Mouse (Mus musculus) limb, embryonic 11.5 days (tissue): Measurements from ENCODE around the gene Fbxl8. TPM values are rescaled to one million over a fixed set of nuclear protein-coding genes. Genes with fewer than 3 reads are reported as not detected.

ENCODE experiments used
- ATAC-seq: fragments of 200-750 bp; cut with Nextera tagmentation; 2 replicates; pipeline ENCODE4 v1.8.0; 2017; ENCODE audit warnings: low read depth; ENCODE audit not compliant: insufficient number of reproducible peaks, low FRiP score, low TSS enrichment
- DNase-seq: peaks from one replicate; pipeline ENCODE4 v3.0.0-alpha.2; 2015; ENCODE audit warnings: low spot score
- H3K27ac ChIP-seq: fragments of 300-500 bp; sonication (generic); replicated peaks from 2 replicates; pipeline ENCODE4 v1.5.1; 2014; ENCODE audit warnings: low read depth, mild to moderate bottlenecking, low read length
- H3K27me3 ChIP-seq: fragments of 300-500 bp; sonication (generic); 2 replicates; pipeline ENCODE4 v1.6.1; 2014; ENCODE audit warnings: mild to moderate bottlenecking, low read length, mixed read lengths; ENCODE audit not compliant: control insufficient read depth, insufficient read depth
- H3K36me3 ChIP-seq: fragments of 300-500 bp; sonication (generic); 2 replicates; pipeline ENCODE4 v1.6.1; 2014; ENCODE audit warnings: mild to moderate bottlenecking, low read length, moderate library complexity, mixed read lengths; ENCODE audit not compliant: control insufficient read depth, insufficient read depth
- H3K4me1 ChIP-seq: fragments of 300-500 bp; sonication (generic); 2 replicates; pipeline ENCODE4 v1.6.1; 2014; ENCODE audit warnings: low read length, mixed read lengths; ENCODE audit not compliant: control insufficient read depth, insufficient read depth
- H3K4me2 ChIP-seq: fragments of 300-500 bp; sonication (generic); 2 replicates; pipeline ENCODE4 v1.6.1; 2014; ENCODE audit warnings: low read depth, mild to moderate bottlenecking, moderate library complexity; ENCODE audit not compliant: severe bottlenecking
- H3K4me3 ChIP-seq: fragments of 300-500 bp; sonication (generic); 2 replicates; pipeline ENCODE4 v1.5.1; 2014; ENCODE audit warnings: low read depth, low read length
- H3K9ac ChIP-seq: fragments of 300-500 bp; sonication (generic); 2 replicates; pipeline ENCODE4 v1.6.1; 2014; ENCODE audit warnings: mild to moderate bottlenecking, low read length
- H3K9me3 ChIP-seq: fragments of 300-500 bp; sonication (generic); 2 replicates; pipeline ENCODE4 v1.6.1; 2016; ENCODE audit warnings: low read length; ENCODE audit not compliant: control insufficient read depth
- WGBS: fragments of 180-500 bp; shearing (Covaris S2); extraction: QIAGEN DNeasy Blood & Tissue Kit; methylation state at CpG from one replicate; pipeline ENCODE4 v1.1.7; 2014; 5-methylcytosine and 5-hydroxymethylcytosine counted together
- polyA plus RNA-seq: library from polyadenylated mRNA; unstranded; fragments of >200 nt; fragmentation: Nextera tagmentation; extraction: Ambion mirVana; gene quantifications from 2 replicates; pipeline ENCODE4 v1.2.1, GENCODE M21; 2014

Fbxl8 gene
- polyA plus RNA-seq, 1 experiment from 2014 or later = 1.3 TPM

DNA sequence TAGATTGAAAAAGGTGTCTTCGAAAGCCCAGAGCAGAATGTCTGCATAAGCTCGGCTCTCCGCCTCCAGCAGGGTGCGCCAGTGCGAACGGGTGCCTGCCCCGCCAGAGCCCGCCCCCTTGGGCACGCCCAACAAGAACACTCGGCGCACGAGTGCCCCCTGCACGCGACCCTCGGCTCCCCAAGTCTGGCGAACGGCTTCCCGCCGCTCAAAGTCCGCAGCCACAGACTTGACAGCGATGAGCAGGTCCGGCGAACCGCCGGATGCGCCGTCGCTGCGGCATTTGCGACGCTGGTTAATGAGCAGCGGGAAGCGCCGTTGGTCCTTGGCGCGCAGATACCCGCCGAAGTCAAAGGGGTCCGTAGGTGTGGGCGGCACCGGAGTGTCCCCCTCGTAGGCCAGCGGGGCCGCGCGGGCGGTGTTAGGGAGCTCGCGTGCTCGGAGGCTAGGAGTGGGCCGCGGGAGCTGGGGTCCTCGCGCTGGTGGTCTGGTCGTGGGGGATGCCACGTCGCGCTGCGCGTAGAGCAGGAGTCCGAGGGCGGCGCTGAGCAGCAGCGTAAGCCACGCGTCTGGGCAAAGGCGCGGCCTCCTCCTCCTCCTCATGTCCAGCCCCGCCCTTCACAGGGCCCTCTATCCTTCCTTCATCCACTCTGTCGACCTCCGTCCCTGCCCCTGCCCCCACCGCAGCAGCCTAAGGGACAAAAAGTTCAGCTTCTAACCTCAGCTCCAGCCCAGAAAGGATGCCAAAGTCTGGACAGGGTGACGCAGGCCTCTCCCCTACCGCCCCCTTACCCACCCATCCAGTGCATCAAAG is 10.1 kb upstream of the Fbxl8 start:
- Histone ChIP-seq H3K4me1 (peaks cover 8% of the 10 kb centered on the region), H3K4me3 (peak overlapping the region; percentile 61), H3K27me3 (peaks cover 27% of the 10 kb centered on the region), H3K27ac (no peak overlapping the region), H3K36me3 (peaks cover 11% of the 10 kb centered on the region), H3K9ac (peak overlapping the region; percentile 68), H3K4me2 (peak overlapping the region; percentile 98), H3K9me3 (no peaks in the 10 kb centered on the region)
- peak; percentile 95 for DNase-seq
- ATAC-seq = peak; percentile 79
- under 1% methylated on average over 67 of the region's 74 CpGs for WGBS

DNA sequence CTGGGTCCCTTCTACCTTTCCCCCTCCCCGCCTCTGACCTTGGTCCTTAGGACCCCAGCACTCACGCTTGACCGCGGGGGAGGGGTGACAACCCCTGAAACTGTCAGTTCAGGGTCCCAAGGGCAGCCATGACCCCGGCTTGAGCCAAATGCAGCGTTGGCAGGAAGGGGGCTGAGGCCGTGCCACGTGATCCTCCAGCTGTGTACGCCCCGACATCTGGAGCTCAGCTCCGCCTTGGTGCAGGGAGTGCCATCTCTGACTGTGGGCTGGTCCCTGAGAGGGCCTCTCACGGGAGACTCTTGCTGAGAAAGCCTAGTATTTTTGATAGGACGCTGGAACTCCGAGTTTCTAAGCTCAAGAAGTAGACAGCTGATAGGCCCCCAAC is 9.5 kb upstream of the Fbxl8 start, which contains the start of gene B3gnt9:
TSS of gene B3gnt9 (minus strand) at position 188 of the 385 bp plus-strand sequence.
- H3K27ac ChIP-seq = no peak within 1 kb of the TSS
- peak; percentile 72 for DNase-seq
- no peaks in the 10 kb centered on the region for H3K9me3 ChIP-seq
- peak within 1 kb of the TSS; percentile 98 for H3K4me2 ChIP-seq
- peaks cover 11% of the 10 kb centered on the region for H3K36me3 ChIP-seq
- peaks cover 11% of the 10 kb centered on the region for H3K4me1 ChIP-seq
- ATAC-seq = peak; percentile 52
- peak within 1 kb of the TSS; percentile 61 for H3K4me3 ChIP-seq
- WGBS = 2% methylated on average over 14 of the region's 14 CpGs
- H3K9ac ChIP-seq = peak within 1 kb of the TSS; percentile 68
- peaks cover 33% of the 10 kb centered on the region for H3K27me3 ChIP-seq

DNA sequence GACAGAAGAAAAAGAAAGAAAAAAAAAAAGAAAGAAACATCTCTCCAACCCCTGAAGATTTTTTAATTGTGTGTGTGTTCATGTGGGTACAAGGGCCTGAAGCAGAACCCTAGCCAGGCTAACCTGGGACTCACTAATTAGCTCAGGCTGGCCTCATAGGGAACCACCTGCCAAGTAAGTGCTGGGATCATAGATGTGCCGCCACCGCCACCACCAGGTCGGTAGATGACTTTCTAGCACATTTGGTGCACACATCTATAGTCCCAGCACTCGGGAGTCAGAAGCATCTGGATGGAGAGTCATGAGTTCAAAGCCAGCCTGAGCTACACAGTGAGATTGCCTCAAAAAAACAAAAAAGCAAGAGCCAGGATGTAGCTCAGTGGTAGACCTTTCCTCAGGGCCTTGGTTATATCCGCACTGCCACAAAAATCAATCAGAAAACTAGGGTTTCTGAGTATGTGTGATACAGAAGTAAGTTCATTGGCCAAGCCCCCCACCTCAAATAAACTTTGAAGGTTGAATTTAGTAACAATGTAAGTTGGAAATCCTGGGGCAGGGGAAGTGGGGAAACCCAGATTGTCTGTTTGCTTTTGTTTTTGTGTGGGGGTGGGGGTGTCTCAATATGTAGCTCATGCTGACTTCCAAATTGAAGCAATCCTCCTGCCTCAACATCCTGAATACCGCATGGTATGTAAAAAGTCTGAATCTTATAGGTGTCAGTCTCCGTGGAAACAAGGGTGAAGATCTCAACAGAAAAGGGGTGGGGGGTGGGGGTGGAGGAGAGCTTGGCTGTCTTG is 6.9 kb upstream of the Fbxl8 start:
- no peak for DNase-seq
- Histone ChIP-seq H3K9me3 (no peaks in the 10 kb centered on the region), H3K27me3 (peaks cover 42% of the 10 kb centered on the region), H3K4me1 (peaks cover 11% of the 10 kb centered on the region), H3K36me3 (no peaks in the 10 kb centered on the region), H3K27ac (no peak overlapping the region), H3K4me3 (no peak overlapping the region), H3K9ac (no peak overlapping the region), H3K4me2 (no peak overlapping the region)
- no peak for ATAC-seq
- 68% methylated on average over 7 of the region's 7 CpGs for WGBS

DNA sequence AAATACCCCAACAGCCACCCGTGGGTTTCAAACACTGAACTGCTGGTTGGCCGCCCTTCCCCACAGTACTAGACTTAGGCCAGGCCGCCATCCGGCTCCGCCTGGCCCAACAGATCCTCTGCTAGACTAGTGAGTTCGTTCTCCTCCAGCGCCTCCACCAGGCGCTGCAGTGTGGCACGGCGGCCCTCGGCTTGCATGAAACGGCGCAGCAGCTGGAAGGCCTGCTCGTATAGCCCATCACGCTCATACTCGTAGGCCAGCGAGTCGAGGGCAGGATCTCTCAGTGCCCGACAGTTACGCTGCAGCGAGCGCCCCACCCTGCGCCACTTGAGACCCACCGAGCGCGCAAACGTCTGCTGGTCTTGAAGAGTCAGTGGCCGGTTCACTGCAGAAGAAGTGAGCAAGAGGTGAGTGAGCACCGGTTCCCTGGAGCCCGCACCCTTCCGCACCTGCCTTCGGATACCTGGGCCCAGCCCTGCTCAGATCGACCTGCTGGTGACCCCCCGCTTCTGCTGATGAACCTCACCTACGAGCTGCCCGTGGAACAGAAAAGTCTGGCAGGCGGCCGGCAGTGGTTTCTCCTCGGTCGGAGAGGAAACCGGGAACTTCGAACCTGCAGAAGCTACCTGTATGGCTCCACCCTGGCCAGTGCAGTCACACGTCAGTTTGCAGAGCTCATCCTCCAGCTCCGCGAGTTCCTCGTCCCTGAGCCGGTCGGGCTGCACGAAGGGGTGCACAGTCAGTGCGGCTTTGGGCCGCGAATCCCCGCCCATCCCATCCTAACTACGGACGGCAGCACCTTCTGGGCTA is 5.3 kb upstream of the Fbxl8 start:
- H3K27ac ChIP-seq = no peak overlapping the region
- peak; percentile 11; the same call in 1 of the 2 replicates for ATAC-seq

DNA sequence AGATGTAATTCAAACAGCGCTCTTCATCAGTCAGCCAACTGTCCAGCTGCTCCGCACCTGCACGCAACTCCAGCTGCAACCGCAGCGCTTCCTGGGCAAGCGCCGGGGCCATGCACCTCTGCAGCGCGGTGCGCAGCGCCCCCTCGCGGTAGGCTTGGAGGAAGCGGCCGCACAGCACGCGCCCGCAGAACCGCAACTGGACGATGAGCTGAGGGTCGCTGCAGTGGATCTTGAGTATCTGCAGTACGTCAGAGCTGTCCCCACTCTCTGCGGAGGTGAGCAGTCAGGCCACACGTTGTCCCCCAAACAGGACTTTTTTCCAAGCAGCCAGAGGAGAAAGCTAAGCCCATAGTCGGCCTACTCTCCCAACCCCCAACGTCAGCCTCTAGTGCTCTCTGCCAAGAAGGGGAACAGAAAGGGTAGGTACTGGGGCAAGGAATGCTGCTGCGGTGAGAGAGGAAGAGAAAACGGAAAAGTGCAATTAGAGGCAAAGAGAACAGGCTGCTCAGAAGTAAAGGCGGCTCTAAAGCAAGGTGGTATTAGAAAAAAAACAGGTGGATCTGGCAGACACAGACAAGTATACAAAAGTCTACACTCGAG is 4.6 kb upstream of the Fbxl8 start:
- DNase-seq (peak; percentile 88), ATAC-seq (peak; percentile 7; the same call in 1 of the 2 replicates)
- Histone ChIP-seq H3K4me2 (peak overlapping the region; percentile 60), H3K27ac (no peak overlapping the region), H3K27me3 (peaks cover 55% of the 10 kb centered on the region), H3K9ac (no peak overlapping the region), H3K4me3 (peak overlapping the region; percentile 26), H3K4me1 (peaks cover 12% of the 10 kb centered on the region), H3K9me3 (no peaks in the 10 kb centered on the region), H3K36me3 (no peaks in the 10 kb centered on the region)
- 4% methylated on average over 30 of the region's 30 CpGs for WGBS

More for the DNA sequence above, 5.3 kb upstream of the Fbxl8 start:
- Histone ChIP-seq H3K27me3 (peaks cover 52% of the 10 kb centered on the region), H3K9ac (no peak overlapping the region), H3K9me3 (no peaks in the 10 kb centered on the region), H3K4me3 (peak overlapping the region; percentile 26), H3K36me3 (no peaks in the 10 kb centered on the region), H3K4me1 (peaks cover 11% of the 10 kb centered on the region), H3K4me2 (peak overlapping the region; percentile 60)
- 3% methylated on average over 55 of the region's 55 CpGs for WGBS
- peak; percentile 68 for DNase-seq

DNA sequence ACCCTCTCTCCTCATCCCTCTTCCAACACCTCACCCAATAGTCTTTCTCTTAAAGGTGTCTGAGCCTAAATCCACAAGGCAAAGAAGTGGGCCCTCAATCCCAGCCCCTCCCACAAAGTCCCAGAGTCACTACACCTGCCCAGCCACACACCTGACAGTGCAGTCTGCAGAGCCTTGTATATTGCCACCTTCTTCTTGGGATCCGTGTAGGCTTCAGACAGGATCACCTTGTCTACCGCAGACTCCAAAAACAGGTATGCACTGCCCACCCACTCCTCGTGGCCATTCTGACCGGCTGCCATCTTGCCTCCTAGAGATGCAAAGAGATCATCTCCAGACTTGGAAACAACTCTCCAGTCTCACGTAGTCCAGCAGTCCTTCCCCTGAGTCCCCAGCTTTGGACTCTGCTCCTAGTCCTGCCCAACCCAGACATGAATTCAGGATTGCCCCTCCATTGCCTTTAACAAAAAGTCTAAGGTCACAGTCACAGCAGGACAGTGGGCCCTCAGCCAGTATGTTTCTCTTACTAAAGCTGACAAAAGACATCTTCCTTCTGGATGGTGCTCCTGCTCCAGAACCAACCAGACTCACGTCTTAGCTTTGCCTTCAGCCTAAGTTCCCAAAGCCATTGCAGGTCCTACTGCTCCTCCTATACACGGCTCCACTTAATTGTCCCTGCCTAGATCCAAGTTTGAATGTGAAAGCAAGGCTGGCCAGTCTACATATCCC is 3.9 kb upstream of the Fbxl8 start:
- no peaks in the 10 kb centered on the region for H3K36me3 ChIP-seq
- H3K9me3 ChIP-seq = no peaks in the 10 kb centered on the region
- H3K4me2 ChIP-seq = no peak overlapping the region
- peaks cover 13% of the 10 kb centered on the region; the same call in 1 of the 2 replicates for H3K4me1 ChIP-seq
- H3K27ac ChIP-seq = no peak overlapping the region
- H3K27me3 ChIP-seq = peaks cover 57% of the 10 kb centered on the region
- WGBS = 60% methylated on average over 7 of the region's 7 CpGs
- no peak for ATAC-seq
- H3K9ac ChIP-seq = no peak overlapping the region
- no peak for DNase-seq
- H3K4me3 ChIP-seq = no peak overlapping the region

DNA sequence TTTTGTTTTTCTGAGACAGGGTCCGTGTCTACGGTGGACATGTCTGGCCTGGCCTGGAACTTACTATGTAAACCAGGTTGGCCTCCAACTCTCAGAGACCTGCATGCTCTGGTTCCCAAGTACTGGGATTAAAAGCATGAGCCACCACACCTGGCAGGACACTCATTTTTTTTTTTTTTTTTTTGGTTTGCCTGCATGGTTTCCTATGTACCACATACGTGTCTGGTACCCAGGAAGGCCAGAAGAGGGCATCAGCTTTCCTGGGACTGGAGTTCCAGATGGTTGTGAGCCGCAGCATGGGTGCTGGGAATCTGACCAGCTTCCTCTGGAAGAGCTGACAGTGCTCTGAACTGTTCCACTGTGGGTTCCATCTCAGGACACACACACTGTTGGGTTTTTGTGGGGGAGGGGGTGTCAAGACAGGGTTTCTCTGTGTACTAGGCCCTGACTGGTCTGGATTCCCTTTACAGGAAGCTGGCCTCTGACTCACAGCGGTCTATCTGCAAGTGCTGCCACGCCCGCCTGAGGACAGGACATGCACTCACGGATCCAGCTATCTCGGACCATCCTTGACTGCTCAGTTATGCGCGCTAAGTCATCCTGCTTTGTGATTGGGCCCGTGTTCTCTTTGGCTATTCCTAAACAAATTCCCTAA is 3.0 kb upstream of the Fbxl8 start:
- Histone ChIP-seq H3K36me3 (no peaks in the 10 kb centered on the region), H3K4me1 (peaks cover 13% of the 10 kb centered on the region; the same call in 1 of the 2 replicates), H3K9ac (no peak overlapping the region), H3K27me3 (peaks cover 55% of the 10 kb centered on the region), H3K27ac (no peak overlapping the region), H3K4me3 (no peak overlapping the region), H3K4me2 (no peak overlapping the region), H3K9me3 (peaks cover 3% of the 10 kb centered on the region; the same call in 1 of the 2 replicates)
- WGBS = 85% methylated on average over 12 of the region's 12 CpGs
- ATAC-seq (no peak), DNase-seq (no peak)
